Mouse (Mus musculus) bone marrow, adult 2 months (tissue): ENCODE results near the gene Kpna2.

Source experiments
- CTCF ChIP-seq: fragments of 200-500 bp; IDR thresholded peaks from 2 replicates; pipeline ENCODE4 v1.5.1; 2011; ENCODE audit warnings: low read length, control low read depth; ENCODE audit not compliant: control insufficient read depth, insufficient read depth
- POLR2A ChIP-seq: fragments of 200-500 bp; IDR thresholded peaks from 2 replicates; pipeline ENCODE4 v1.6.1; 2011; ENCODE audit warnings: low read depth, mild to moderate bottlenecking, control low read depth, low read length, borderline replicate concordance; ENCODE audit not compliant: control insufficient read depth

DNA sequence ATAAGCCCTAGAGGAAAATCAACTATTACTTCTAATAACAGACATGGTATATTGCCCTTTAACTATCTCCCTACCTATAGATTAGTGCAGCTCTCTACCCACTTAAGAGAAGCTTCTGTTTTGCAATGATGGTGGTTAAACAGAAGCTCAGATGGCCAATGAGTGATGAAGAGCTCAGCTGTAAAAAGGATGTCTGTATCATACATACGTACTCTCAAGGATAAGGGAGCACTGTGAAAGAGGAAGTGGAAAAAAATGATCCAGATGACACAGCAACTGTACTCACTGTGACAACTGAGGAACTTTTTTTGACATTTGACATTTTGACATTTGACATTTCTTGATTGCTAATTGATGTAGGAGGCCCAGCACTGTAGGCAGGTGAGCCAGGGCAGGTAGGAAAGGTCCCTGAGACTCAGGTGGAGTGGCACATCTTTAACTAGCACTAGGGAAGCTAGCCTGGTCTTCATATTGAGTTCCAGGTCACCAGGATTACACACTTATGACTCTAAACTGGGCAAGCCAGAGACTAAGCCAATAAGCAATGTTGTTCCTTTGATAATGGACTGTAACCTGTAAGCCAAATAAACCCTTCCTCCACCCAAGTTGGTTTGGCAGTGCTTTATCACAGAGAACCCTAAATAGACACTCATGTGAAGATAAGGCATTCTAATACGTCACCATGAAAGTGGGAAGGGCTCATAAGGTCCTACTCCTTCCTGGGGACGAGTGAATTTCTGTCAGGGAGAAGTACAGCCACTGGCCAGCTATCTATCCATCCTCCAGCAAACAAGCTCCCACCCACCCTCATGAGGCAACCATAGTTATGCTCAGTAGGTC, 4.9 kb downstream of the Kpna2 start:
- TF ChIP-seq POLR2A (no peak), CTCF (no peak)
